Mouse (Mus musculus) c-Kit-positive CD71-positive TER-119-negative erythroid progenitor cells, embryonic 14.5 days (primary cell): Measurements from ENCODE around the gene Ccnd1.
A peak's percentile ranks its signal among the peaks of the same experiment; 100 is the strongest.

Experiments used
- DNase-seq: peaks from one replicate; pipeline ENCODE4 v3.0.0-alpha.2; 2013; ENCODE audit warnings: low read depth

Ccnd1 gene

DNA sequence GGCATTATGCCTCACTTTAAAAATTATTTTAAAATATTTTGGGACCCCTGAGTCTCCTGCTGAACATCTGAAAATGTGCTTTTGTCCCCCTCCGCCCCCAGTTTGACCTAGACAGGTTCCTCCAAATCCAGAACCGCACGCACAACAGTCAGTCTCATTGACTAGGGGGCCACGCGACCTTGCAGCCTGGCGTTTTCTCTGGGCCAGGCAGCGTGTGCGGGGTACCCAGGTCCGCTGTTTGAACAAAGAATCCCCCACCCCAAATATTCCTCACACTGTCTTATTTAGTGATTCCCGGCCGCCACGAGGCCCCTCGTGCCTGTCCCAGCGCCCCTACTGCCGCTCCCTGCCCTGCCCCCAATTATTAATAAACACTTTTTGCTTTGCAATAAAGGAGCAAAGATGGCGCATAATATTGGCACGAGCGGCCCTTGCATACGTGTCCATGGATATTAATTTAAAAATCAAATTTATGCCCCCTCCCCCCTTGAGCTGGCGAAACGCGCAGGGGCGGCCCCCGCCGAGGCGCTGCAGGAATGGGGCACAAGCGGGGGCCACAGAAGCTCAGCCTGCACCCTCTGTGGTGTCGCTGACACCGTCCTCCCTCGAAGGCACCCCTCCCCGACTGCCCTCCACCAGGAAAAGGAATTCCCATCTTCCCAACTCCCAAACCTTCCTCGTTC lies 923 bp downstream of the Ccnd1 start:
- no peak for DNase-seq

DNA sequence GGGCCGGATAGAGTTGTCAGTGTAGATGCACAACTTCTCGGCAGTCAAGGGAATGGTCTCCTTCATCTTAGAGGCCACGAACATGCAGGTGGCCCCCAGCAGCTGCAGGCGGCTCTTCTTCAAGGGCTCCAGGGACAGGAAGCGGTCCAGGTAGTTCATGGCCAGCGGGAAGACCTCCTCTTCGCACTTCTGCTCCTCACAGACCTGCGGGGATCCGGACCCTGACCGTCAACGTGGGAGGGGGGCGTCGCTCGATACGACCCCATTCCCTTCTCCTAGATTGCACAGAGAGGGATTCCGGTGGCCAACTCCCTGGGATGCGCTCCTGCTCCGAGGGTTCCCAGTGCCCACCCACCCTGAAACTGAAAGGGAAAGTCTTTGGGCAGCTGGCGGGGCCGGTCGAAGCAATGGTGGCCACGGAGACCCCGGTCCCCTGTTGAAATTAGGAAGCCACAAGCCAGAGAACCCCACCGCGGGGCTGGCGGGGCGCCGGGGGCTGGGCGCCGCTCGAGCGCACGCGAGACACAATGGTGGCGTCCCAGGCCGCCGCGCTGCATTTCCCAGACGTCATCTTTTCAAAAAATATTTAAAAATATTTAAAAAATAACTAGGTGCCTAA lies 1.7 kb downstream of the Ccnd1 start:
- DNase-seq = no peak

DNA sequence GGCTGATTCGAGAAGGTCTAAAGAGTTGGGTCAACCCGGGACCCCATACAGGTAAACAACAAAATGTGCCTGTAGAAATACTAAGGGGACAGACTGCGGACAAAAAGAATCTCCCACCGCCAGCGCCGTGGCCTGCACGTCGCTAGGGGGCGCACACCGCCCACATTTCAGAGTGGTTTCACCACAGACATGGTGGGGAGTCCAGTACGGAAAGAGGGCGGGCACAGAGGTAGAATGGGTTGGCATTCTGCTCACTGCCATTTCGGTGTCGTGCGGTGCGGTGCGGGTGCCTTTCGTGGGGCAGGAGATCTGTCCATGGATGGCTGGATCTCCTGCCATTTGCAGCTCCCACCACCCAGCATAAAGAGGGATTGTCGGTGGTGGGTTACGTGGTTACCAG lies 2.2 kb downstream of the Ccnd1 start:
- peak; percentile 58 for DNase-seq

- no peak for DNase-seq
These were observed 3.3 kb downstream of the Ccnd1 start for GRCm38 (mm10) chr7:144936311-144936880.

- DNase-seq = no peak
These were observed 4.2 kb downstream of the Ccnd1 start for GRCm38 (mm10) chr7:144935563-144935962.

GRCm38 (mm10) chr7:144934901-144935300 lies 4.8 kb downstream of the Ccnd1 start:
- no peak for DNase-seq

GRCm38 (mm10) chr7:144933796-144934195 lies 5.9 kb downstream of the Ccnd1 start:
- no peak for DNase-seq

DNA sequence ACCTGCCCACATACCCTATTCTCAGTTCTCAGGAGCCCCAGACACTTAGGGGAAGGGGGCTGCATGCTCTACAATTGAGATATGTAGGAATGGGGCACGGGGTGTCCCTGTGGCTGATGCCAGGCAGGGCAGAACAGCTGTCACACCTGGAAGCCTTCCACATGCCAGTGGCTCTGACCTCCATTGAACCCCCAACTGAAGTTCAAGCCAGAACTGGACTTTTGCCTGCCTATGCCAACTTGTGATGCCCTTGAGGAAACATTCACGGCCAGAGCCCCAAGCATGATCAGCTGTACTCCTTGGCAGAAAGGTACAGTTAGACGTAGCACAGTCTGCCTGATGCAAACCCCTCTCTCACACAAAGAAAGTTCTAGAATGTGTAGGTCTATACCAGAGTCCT lies 6.4 kb downstream of the Ccnd1 start:
- DNase-seq = no peak

DNA sequence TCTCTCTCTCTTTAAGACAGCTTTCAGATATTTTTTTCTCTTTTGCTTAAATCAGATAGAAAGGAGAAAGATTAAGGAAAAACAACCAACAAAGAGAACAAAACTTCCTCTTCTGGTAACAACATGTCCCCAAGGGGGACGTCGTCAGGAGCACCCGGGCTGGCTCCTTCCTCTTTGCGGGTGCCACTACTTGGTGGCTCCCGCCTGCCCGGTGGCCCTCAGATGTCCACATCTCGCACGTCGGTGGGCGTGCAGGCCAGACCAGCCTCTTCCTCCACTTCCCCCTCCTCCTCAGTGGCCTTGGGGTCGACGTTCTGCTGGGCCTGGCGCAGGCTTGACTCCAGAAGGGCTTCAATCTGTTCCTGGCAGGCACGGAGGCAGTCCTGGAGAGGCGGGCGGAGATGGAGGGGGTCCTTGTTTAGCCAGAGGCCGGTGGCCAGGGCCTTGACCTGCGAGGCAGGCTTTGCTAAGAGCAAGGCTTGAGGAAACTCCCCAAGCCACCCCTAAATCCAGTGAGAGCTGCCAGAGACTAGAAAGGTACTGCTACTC lies 7.3 kb downstream of the Ccnd1 start:
- no peak for DNase-seq

DNA sequence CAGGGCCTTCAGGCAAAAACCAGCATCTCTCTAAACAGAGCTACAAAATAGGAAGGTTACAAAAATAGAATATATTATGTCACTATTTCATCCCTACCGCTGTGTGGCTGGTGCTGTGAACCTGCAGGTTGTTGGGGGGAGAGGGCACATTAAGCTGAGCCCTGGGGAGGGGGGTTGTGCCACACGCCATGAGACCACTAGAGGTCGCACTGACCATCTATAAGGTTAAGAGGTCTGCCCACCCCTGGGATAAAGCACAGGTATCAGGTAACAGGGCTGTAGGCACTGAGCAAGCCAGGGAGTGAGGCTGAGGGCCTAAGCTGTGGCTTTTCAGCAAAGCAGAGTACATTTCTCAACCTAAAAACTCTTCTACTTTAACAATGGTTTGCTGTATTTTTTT lies 7.9 kb downstream of the Ccnd1 start:
- DNase-seq = no peak

DNA sequence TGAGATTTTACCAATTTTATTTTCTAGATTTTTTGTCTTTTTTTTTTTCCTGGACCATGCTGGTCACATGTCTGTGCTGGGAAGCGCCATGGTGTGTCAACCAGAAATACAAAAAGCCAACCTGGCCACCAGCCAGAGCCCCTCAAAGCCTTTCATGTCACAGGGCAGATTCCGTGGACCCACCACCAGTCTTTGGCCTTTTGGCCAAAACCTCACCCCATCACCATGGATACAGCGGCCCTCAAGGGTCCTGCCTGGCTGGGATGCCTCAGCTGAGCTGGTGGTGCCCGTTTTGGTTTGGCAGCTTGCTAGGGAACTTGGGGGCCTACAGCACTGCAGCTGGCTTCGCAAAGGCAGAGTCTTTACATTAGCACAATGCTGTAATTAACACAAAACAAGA lies 9.8 kb downstream of the Ccnd1 start:
- DNase-seq = no peak

GRCm38 (mm10) chr7:144929506-144929905 lies 10.2 kb downstream of the Ccnd1 start:
- no peak for DNase-seq

DNA sequence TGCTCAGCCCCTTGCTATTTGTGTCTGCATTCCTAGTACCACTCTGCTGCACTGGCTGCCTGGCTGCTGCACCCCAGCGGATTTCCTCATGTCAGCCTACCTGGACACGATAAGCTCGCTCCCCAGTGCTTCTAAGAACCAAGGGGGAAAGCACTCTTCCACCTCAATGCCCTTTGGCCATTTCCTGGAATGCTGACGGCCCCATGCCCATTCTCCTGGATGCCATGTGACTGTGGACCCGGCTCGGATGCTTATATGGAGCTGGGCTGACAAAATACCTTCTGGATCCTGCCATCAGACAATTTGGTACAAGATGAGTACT lies 10.9 kb downstream of the Ccnd1 start:
- no peak for DNase-seq

GRCm38 (mm10) chr7:144928009-144928888 lies 11.5 kb downstream of the Ccnd1 start:
- DNase-seq = no peak

DNA sequence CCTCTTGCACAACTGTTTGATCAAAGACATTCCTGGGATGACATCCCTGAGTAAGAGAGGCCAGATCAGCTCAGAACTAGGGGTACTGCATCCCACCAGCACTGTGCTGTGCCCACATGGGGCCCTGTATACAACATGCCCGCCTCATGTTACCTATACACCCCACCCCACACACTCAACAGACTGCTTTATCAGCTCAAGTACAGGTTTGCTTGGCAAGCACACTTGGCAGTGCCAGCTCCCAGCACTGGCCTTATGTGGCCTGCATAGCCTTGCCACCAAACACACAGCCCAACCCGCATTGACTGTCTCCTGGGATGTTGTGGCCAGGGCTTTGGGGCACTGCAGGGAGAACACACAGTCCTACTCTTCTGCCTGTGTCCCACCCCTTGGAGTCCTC lies 12.1 kb downstream of the Ccnd1 start:
- no peak for DNase-seq

DNA sequence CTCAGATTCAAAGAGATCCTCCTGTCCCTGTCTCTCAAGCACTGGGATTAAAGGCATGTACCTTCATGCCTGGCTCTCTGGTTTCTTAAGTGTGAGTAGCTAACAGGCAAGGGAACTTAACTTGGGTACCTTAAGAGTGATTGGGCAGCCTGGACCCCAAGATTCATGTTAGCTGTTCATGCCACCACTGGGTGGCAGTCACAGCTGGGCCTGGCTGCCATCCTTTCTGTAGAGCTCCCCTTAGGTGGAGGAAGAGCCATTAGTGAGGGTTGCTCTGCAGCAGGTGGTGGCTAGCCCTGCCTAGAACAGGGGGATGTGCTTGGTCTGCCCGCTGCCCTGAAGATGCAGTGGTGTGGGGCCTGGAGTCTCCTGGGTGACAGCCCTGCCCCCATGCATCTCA lies 20.9 kb downstream of the Ccnd1 start:
- DNase-seq = no peak

- peak; percentile 91 for DNase-seq
These were observed 24.6 kb downstream of the Ccnd1 start, which contains the start of gene LTO1 for GRCm38 (mm10) chr7:144914948-144915750. TSS of gene LTO1 (plus strand) at chr7:144915100.

- no peak for DNase-seq
These were observed 25.3 kb downstream of the Ccnd1 start for GRCm38 (mm10) chr7:144914296-144914947.

- no peak for DNase-seq
These were observed 26.8 kb downstream of the Ccnd1 start for GRCm38 (mm10) chr7:144912897-144913296.

DNA sequence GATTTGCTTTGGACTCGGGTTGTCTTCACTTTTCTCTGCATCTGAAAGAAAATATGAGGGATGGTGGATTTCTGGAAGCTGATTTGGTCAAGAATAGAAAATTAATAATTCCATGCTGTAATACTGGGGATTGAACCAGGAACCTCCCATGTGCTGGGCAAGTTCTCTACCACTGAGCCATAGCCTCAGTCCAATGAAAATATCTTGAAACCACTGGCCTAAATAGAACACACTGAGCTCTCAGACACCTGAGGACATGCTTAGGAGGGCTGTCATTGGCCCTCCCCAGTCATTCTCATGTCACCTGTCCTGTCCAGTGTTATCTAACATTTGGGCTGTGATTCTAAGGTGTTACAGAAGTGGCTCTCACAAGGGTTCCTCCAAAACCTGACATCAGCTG lies 28.6 kb downstream of the Ccnd1 start:
- no peak for DNase-seq

GRCm38 (mm10) chr7:144908705-144909104 lies 31.0 kb downstream of the Ccnd1 start:
- DNase-seq = no peak
